Mouse (Mus musculus): ENCODE measurements around the gene Gm20696. TPM values are rescaled to one million over a fixed set of nuclear protein-coding genes. Genes with fewer than 3 reads are reported as not detected.

The Gm20696 gene
- polyA plus RNA-seq, 1 experiment = 0.24 TPM

DNA sequence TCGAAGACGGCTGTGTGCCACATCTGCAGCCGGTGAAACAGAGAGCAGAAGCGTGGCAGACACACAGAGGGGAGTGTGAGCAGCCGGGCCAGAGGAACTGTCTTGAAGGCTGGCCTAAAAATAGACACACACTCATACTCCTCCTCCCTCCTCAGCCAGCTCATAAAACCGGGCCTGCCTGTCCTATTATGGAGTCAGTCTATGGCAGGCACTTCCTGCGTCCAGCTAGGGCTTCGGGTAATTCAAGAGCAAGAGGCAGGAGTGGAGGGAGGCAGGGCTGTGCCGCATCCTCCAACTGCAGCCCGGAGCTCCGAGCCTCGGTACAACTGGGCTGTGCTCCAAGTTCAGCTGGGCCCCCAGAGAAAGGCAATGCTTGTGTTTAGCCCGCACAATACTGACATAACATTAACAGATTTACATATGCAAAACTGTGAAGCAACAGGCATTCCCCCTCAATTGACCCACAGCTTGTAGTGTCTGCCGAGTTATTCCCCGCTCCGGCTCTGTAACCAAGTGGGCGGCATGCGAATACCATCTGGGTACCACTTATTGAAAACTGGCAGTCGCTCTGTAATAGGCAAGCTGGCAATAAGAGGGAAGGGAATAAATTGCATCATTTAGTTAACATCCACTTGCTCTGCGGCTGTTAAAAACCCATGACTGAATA lies 181.2 kb downstream of the Gm20696 start:
- H3K27me3 ChIP-seq (ENCODE audit: control insufficient read depth, insufficient read depth, low read length, poor library complexity, severe bottlenecking) = no peaks in the 10 kb centered on the region
- no peak overlapping the region for H3K9ac ChIP-seq (ENCODE audit: low read depth, poor library complexity, severe bottlenecking)
- no peaks in the 10 kb centered on the region for H3K9me3 ChIP-seq (replicated peaks; ENCODE audit: control insufficient read depth, insufficient read depth, low read length, poor library complexity, severe bottlenecking)
- no peak for TF ChIP-seq POLR2A (IDR thresholded peaks at IDR 0.05; ENCODE audit: insufficient read depth, low read length)
- TF ChIP-seq EP300 (IDR thresholded peaks at IDR 0.05; ENCODE audit: insufficient read depth, low read depth, low read length) = no peak
- no peak for TF ChIP-seq CTCF (IDR thresholded peaks at IDR 0.05; ENCODE audit: low read depth, low read length)
- H3K4me3 ChIP-seq (ENCODE audit: low read depth, low read length) = no peak overlapping the region
- no peak overlapping the region for H3K27ac ChIP-seq (ENCODE audit: insufficient read depth, low read length)
- no peaks in the 10 kb centered on the region for H3K36me3 ChIP-seq (ENCODE audit: control insufficient read depth, insufficient read depth, low read length, poor library complexity, severe bottlenecking)
- H3K4me1 ChIP-seq (ENCODE audit: control insufficient read depth, insufficient read depth, low read length) = no peaks in the 10 kb centered on the region

DNA sequence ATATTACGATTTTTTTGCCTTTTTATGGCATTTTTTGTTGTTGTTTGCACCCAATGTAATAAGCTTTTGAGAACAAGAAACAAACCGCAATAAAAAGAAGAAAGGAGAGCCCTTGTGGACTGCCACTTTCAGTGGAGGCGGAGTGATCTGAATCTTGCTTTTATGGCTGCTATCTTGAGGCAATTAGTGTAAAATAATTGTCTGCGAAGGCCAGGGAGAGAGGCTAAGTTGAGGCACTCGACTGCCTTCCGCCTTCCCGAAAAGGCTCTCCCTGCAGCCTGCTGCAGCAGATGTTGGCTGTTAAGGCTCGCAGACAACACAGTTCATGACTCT lies 181.7 kb downstream of the Gm20696 start:
- H3K36me3 ChIP-seq (ENCODE audit: control insufficient read depth, insufficient read depth, low read length, poor library complexity, severe bottlenecking) = no peaks in the 10 kb centered on the region
- H3K9ac ChIP-seq (ENCODE audit: low read depth, poor library complexity, severe bottlenecking) = no peak overlapping the region
- no peak for TF ChIP-seq CTCF (IDR thresholded peaks at IDR 0.05; ENCODE audit: low read depth, low read length)
- no peaks in the 10 kb centered on the region for H3K9me3 ChIP-seq (replicated peaks; ENCODE audit: control insufficient read depth, insufficient read depth, low read length, poor library complexity, severe bottlenecking)
- H3K4me3 ChIP-seq (ENCODE audit: low read depth, low read length) = no peak overlapping the region
- H3K27ac ChIP-seq (ENCODE audit: insufficient read depth, low read length) = no peak overlapping the region
- H3K4me1 ChIP-seq (ENCODE audit: control insufficient read depth, insufficient read depth, low read length) = no peaks in the 10 kb centered on the region
- H3K27me3 ChIP-seq (ENCODE audit: control insufficient read depth, insufficient read depth, low read length, poor library complexity, severe bottlenecking) = no peaks in the 10 kb centered on the region

DNA sequence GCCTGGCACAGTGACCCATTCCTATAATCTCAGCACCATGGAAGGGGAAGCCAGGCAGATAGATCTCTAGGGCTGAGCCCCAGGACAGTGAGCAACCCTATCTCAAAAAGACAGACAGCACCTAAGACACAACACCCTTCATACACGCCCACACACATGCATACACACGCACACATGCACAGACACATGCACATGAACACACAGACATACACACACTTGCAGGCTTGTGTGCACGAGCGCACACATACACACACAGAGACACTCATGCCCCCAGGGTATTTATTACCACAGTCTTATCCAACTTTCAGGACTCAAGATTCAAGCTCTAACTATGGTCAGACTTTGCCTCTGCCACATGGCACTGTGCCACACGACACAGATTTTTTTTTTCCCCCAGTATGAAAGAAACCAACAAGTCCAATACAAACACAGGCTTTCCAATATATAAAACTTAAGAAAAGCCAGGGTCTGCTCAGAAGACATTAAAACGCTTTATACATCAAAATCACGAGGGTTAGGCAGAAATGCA lies 182.3 kb downstream of the Gm20696 start:
- TF ChIP-seq POLR2A (IDR thresholded peaks at IDR 0.05; ENCODE audit: insufficient read depth, low read length) = no peak
- TF ChIP-seq CTCF (IDR thresholded peaks at IDR 0.05; ENCODE audit: low read depth, low read length) = no peak
- no peak for TF ChIP-seq EP300 (IDR thresholded peaks at IDR 0.05; ENCODE audit: insufficient read depth, low read depth, low read length)
- Histone ChIP-seq H3K9ac (ENCODE audit: low read depth, poor library complexity, severe bottlenecking) (no peak overlapping the region), H3K36me3 (ENCODE audit: control insufficient read depth, insufficient read depth, low read length, poor library complexity, severe bottlenecking) (no peaks in the 10 kb centered on the region), H3K27me3 (ENCODE audit: control insufficient read depth, insufficient read depth, low read length, poor library complexity, severe bottlenecking) (no peaks in the 10 kb centered on the region), H3K4me3 (ENCODE audit: low read depth, low read length) (no peak overlapping the region), H3K4me1 (ENCODE audit: control insufficient read depth, insufficient read depth, low read length) (no peaks in the 10 kb centered on the region), H3K9me3 (replicated peaks; ENCODE audit: control insufficient read depth, insufficient read depth, low read length, poor library complexity, severe bottlenecking) (no peaks in the 10 kb centered on the region), H3K27ac (ENCODE audit: insufficient read depth, low read length) (no peak overlapping the region)

DNA sequence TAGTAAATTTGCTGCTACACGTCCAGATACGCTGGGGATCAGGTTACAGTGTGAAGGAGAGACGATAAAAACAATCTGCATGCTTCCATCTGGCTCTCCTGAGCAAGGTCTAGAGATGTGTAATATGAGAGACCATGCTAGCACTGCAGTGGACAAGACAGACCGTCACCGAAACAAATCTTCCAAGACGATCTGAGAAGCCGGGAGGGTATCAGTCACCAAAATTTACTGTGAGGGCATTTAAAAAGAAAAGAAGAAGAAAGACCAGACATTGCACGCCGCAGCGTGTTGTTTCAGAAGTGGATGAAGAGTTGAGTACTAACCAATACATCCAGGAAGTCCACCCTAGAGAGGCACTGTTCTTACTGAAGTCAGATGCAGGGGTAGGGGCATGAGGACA lies 183.0 kb downstream of the Gm20696 start:
- no peaks in the 10 kb centered on the region for H3K9me3 ChIP-seq (replicated peaks; ENCODE audit: control insufficient read depth, insufficient read depth, low read length, poor library complexity, severe bottlenecking)
- H3K4me1 ChIP-seq (ENCODE audit: control insufficient read depth, insufficient read depth, low read length) = no peaks in the 10 kb centered on the region
- no peaks in the 10 kb centered on the region for H3K27me3 ChIP-seq (ENCODE audit: control insufficient read depth, insufficient read depth, low read length, poor library complexity, severe bottlenecking)
- H3K36me3 ChIP-seq (ENCODE audit: control insufficient read depth, insufficient read depth, low read length, poor library complexity, severe bottlenecking) = no peaks in the 10 kb centered on the region
- no peak overlapping the region for H3K27ac ChIP-seq (ENCODE audit: insufficient read depth, low read length)
- TF ChIP-seq CTCF (IDR thresholded peaks at IDR 0.05; ENCODE audit: low read depth, low read length) (no peak), EP300 (IDR thresholded peaks at IDR 0.05; ENCODE audit: insufficient read depth, low read depth, low read length) (no peak), POLR2A (IDR thresholded peaks at IDR 0.05; ENCODE audit: insufficient read depth, low read length) (no peak)
- H3K4me3 ChIP-seq (ENCODE audit: low read depth, low read length) = no peak overlapping the region
- H3K9ac ChIP-seq (ENCODE audit: low read depth, poor library complexity, severe bottlenecking) = no peak overlapping the region

DNA sequence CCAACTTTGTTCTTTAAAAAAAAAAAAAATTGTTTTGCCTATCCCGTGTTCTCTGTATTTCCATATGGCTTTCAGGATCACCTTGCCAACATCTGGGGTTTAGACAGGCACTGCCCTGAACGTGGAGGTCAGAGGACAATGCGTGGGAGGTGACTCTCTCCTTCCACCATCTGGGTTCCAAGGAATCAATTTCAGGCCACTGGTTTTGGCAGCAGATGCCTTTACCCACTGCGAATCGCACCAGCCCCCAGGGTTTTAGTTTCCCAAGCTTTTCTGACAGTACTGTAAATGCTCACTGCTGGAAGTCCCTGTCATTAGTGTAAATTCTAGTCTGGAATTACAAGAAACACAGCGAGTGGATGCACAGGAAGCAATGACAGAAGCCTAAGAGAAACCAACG lies 185.0 kb downstream of the Gm20696 start:
- no peak overlapping the region for H3K4me3 ChIP-seq (ENCODE audit: low read depth, low read length)
- no peak overlapping the region for H3K27ac ChIP-seq (ENCODE audit: insufficient read depth, low read length)
- no peaks in the 10 kb centered on the region for H3K36me3 ChIP-seq (ENCODE audit: control insufficient read depth, insufficient read depth, low read length, poor library complexity, severe bottlenecking)
- H3K9me3 ChIP-seq (replicated peaks; ENCODE audit: control insufficient read depth, insufficient read depth, low read length, poor library complexity, severe bottlenecking) = no peaks in the 10 kb centered on the region
- no peaks in the 10 kb centered on the region for H3K27me3 ChIP-seq (ENCODE audit: control insufficient read depth, insufficient read depth, low read length, poor library complexity, severe bottlenecking)
- no peak overlapping the region for H3K9ac ChIP-seq (ENCODE audit: low read depth, poor library complexity, severe bottlenecking)
- no peaks in the 10 kb centered on the region for H3K4me1 ChIP-seq (ENCODE audit: control insufficient read depth, insufficient read depth, low read length)
- no peak for TF ChIP-seq CTCF (IDR thresholded peaks at IDR 0.05; ENCODE audit: low read depth, low read length)
- no peak for TF ChIP-seq EP300 (IDR thresholded peaks at IDR 0.05; ENCODE audit: insufficient read depth, low read depth, low read length)
- no peak for TF ChIP-seq POLR2A (IDR thresholded peaks at IDR 0.05; ENCODE audit: insufficient read depth, low read length)

DNA sequence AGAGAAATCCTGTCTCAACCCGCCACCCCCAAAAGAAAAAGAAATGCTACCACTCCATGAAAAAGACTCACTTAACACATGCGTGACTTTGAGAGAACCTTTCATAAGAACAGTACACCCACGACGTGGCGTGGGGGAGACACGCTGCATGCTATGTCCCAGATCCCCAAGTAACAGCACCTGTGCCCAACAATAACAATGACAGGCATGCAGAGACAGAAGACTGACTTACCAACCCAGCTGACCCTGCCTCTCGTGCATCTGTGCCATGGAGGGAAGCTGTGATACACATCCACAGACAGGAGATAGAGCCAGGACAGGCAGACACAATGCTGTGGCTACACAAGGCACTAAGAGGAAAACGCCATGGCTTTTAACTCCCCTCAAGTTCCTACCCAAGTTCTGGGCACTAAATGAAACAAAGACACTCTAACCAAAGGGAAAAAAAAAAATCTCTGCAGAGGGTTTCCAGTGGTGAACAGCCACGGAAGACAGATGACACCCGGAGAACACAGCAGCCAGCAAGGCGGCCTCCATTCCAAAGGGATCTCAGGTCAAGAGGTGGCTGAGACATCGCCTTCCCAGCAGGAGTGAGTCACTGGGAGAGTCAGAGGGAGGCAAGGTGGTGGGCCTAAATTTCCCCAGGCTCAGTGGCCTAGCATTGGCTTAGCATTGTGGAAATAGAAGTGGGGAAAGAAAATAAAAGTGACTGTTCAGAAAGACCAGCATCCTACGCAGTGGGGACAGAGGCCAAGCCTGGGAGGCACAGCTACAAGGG lies 187.5 kb downstream of the Gm20696 start:
- Histone ChIP-seq H3K27me3 (ENCODE audit: control insufficient read depth, insufficient read depth, low read length, poor library complexity, severe bottlenecking) (no peaks in the 10 kb centered on the region), H3K4me1 (ENCODE audit: control insufficient read depth, insufficient read depth, low read length) (no peaks in the 10 kb centered on the region), H3K36me3 (ENCODE audit: control insufficient read depth, insufficient read depth, low read length, poor library complexity, severe bottlenecking) (no peaks in the 10 kb centered on the region), H3K9me3 (replicated peaks; ENCODE audit: control insufficient read depth, insufficient read depth, low read length, poor library complexity, severe bottlenecking) (no peaks in the 10 kb centered on the region), H3K4me3 (ENCODE audit: low read depth, low read length) (no peak overlapping the region), H3K9ac (ENCODE audit: low read depth, poor library complexity, severe bottlenecking) (no peak overlapping the region), H3K27ac (ENCODE audit: insufficient read depth, low read length) (no peak overlapping the region)
- no peak for TF ChIP-seq POLR2A (IDR thresholded peaks at IDR 0.05; ENCODE audit: insufficient read depth, low read length)
- no peak for TF ChIP-seq CTCF (IDR thresholded peaks at IDR 0.05; ENCODE audit: low read depth, low read length)
- no peak for TF ChIP-seq EP300 (IDR thresholded peaks at IDR 0.05; ENCODE audit: insufficient read depth, low read depth, low read length)

Data from ES-Bruce4 (cell line).